Mouse (Mus musculus): ENCODE data around the gene Cacng8. TPM values are rescaled to one million over a fixed set of nuclear protein-coding genes. Genes with fewer than 3 reads are reported as not detected.
A peak's percentile ranks its signal among the peaks of the same experiment; 100 is the strongest.

Gene Cacng8
- polyA plus RNA-seq, 1 experiment from 2014 or later = 5.1 TPM

- no peaks in the 10 kb centered on the region for H3K27me3 ChIP-seq (ENCODE audit: low read depth, poor library complexity, severe bottlenecking)
Observed at GRCm38 (mm10) chr7:3448737-3449454, 58.4 kb downstream of the Cacng8 start.

GRCm38 (mm10) chr7:3450671-3451070 lies 60.2 kb downstream of the Cacng8 start:
- Histone ChIP-seq H3K9me3 (replicated peaks) (no peaks in the 10 kb centered on the region), H3K4me1 (no peaks in the 10 kb centered on the region), H3K36me3 (no peaks in the 10 kb centered on the region), H3K4me3 (no peak overlapping the region), H3K27me3 (ENCODE audit: low read depth, poor library complexity, severe bottlenecking) (no peaks in the 10 kb centered on the region), H3K27ac (replicated peaks) (no peak overlapping the region)
- no peak for DNase-seq (ENCODE audit: low spot score)
- WGBS = 73% methylated on average over 5 of the region's 5 CpGs

More at GRCm38 (mm10) chr7:3448737-3449454, 58.4 kb downstream of the Cacng8 start:
- 22% methylated on average over 15 of the region's 15 CpGs for WGBS
- no peak overlapping the region for H3K27ac ChIP-seq (replicated peaks)
- no peak overlapping the region for H3K4me3 ChIP-seq
- peak; percentile 80 for DNase-seq (ENCODE audit: low spot score)
- no peaks in the 10 kb centered on the region for H3K4me1 ChIP-seq
- no peaks in the 10 kb centered on the region for H3K9me3 ChIP-seq (replicated peaks)
- H3K36me3 ChIP-seq = no peaks in the 10 kb centered on the region

- no peaks in the 10 kb centered on the region for H3K27me3 ChIP-seq (ENCODE audit: low read depth, poor library complexity, severe bottlenecking)
- H3K9me3 ChIP-seq (replicated peaks) = no peaks in the 10 kb centered on the region
- no peaks in the 10 kb centered on the region for H3K4me1 ChIP-seq
- H3K36me3 ChIP-seq = no peaks in the 10 kb centered on the region
- H3K4me3 ChIP-seq = no peak overlapping the region
- no peak overlapping the region for H3K27ac ChIP-seq (replicated peaks)
- 56% methylated on average over 6 of the region's 6 CpGs for WGBS
- no peak for DNase-seq (ENCODE audit: low spot score)
Observed at GRCm38 (mm10) chr7:3451161-3451560, 60.7 kb downstream of the Cacng8 start.

DNA sequence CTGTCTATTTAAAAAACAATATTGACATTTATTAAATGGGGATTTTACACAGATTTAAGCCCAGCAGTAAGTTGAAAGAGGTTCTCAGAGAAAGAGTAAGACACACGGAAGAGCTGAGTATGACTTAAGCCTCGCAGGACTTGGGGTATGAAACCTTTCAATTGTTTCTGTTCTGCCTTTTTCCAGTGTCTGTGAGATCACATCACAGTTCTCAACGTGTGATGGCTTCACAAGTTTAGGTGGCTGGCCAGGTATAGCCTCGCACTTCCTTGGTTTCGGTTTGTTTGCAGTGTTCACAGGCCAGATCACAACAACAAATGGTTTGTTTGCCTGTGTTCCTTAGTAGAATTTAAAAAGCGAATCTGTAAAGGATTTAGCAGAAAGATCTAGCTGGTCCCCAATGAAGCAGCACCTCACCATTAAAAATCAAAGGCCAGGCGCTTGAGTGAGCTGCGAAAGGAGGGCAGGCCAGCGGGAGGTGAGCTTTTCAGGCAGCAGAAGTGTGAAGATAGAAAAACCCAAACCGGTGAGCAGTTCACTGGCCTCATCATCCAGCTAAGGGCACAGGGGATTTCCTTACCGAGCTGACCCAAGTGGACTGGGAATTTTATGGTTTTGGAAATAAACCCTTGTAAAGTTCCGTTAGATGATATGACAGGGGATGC lies 62.5 kb downstream of the Cacng8 start:
- H3K27me3 ChIP-seq (ENCODE audit: low read depth, poor library complexity, severe bottlenecking) = no peaks in the 10 kb centered on the region
- no peaks in the 10 kb centered on the region for H3K4me1 ChIP-seq
- WGBS = 60% methylated on average over 12 of the region's 12 CpGs
- H3K27ac ChIP-seq (replicated peaks) = no peak overlapping the region
- no peak for DNase-seq (ENCODE audit: low spot score)
- H3K4me3 ChIP-seq = no peak overlapping the region
- H3K9me3 ChIP-seq (replicated peaks) = no peaks in the 10 kb centered on the region
- H3K36me3 ChIP-seq = no peaks in the 10 kb centered on the region

GRCm38 (mm10) chr7:3453486-3454183 lies 63.2 kb downstream of the Cacng8 start:
- WGBS = 57% methylated on average over 11 of the region's 11 CpGs
- Histone ChIP-seq H3K9me3 (replicated peaks) (no peaks in the 10 kb centered on the region), H3K4me1 (no peaks in the 10 kb centered on the region), H3K27me3 (ENCODE audit: low read depth, poor library complexity, severe bottlenecking) (no peaks in the 10 kb centered on the region), H3K36me3 (no peaks in the 10 kb centered on the region), H3K27ac (replicated peaks) (no peak overlapping the region), H3K4me3 (no peak overlapping the region)
- DNase-seq (ENCODE audit: low spot score) = no peak

DNA sequence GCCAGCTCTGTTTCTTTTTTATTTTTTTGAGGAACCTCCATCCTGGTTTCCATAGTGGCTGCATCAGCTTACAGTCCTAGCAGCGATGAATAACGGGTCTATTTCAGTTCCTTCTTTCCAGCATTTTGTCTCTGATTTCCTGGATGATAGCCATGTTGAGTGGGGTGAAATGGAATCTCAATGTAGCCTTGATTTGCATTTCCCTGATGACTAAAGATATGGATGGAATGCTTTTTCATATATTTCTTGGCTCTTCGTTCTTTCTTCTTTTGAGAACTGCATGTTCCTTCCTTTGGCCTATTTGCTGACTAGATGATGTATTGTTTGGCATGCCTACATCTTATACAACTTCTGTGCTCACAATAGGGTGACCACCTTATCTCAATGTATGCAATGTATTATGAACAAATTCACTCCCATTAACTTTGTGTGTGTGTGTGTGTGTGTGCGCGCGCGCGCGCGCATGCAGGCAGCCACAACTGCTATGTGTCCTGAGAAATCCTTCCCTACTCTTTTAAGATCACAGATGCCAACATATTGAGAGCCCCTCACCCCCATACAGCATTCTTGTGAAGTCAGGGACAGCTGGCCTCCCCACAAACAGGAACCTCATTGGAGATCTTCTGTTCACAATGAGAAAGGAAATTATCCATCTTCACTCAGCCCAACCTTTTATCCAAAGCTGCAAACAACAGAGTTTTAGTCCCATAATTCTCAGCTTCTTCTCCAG lies 66.8 kb downstream of the Cacng8 start:
- Histone ChIP-seq H3K4me3 (no peak overlapping the region), H3K27me3 (ENCODE audit: low read depth, poor library complexity, severe bottlenecking) (no peaks in the 10 kb centered on the region), H3K4me1 (no peaks in the 10 kb centered on the region), H3K36me3 (no peaks in the 10 kb centered on the region), H3K27ac (replicated peaks) (no peak overlapping the region), H3K9me3 (replicated peaks) (no peaks in the 10 kb centered on the region; the same call in 1 of the 2 replicates)
- 96% methylated on average over 10 of the region's 10 CpGs for WGBS
- DNase-seq (ENCODE audit: low spot score) = no peak

GRCm38 (mm10) chr7:3457841-3458217 lies 67.3 kb downstream of the Cacng8 start:
- DNase-seq (ENCODE audit: low spot score) = no peak
- 83% methylated on average over 9 of the region's 9 CpGs for WGBS
- H3K27me3 ChIP-seq (ENCODE audit: low read depth, poor library complexity, severe bottlenecking) = no peaks in the 10 kb centered on the region
- no peaks in the 10 kb centered on the region for H3K4me1 ChIP-seq
- no peaks in the 10 kb centered on the region; the same call in 1 of the 2 replicates for H3K9me3 ChIP-seq (replicated peaks)
- H3K4me3 ChIP-seq = no peak overlapping the region
- H3K27ac ChIP-seq (replicated peaks) = no peak overlapping the region
- H3K36me3 ChIP-seq = no peaks in the 10 kb centered on the region

GRCm38 (mm10) chr7:3460261-3460660 lies 69.8 kb downstream of the Cacng8 start:
- Histone ChIP-seq H3K4me3 (no peak overlapping the region), H3K36me3 (no peaks in the 10 kb centered on the region), H3K27ac (replicated peaks) (no peak overlapping the region), H3K27me3 (ENCODE audit: low read depth, poor library complexity, severe bottlenecking) (no peaks in the 10 kb centered on the region), H3K9me3 (replicated peaks) (no peaks in the 10 kb centered on the region; the same call in 1 of the 2 replicates), H3K4me1 (no peaks in the 10 kb centered on the region)
- no peak for DNase-seq (ENCODE audit: low spot score)
- WGBS = 85% methylated on average over 8 of the region's 8 CpGs

DNA sequence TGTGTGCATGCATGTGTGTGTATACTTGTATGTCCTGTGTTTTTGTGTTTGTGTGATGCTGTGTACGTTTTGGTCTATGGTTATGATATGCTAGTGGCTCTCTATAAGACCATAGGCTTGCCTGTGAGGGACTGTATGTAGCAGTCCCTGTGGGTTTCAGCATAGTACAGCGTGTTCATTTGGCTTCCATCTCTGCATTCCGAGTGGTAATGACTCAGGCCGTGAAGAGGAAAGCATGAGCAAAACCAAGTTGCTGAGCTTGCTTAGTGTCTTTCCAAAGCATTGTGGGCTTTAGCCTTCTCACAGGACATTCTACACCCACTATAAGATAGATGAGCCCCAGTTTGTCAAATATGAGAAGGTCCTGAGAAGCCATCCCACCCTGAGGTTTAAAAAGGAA lies 72.8 kb downstream of the Cacng8 start:
- no peak for DNase-seq (ENCODE audit: low spot score)
- no peak overlapping the region for H3K27ac ChIP-seq (replicated peaks)
- H3K4me3 ChIP-seq = no peak overlapping the region
- no peaks in the 10 kb centered on the region for H3K4me1 ChIP-seq
- no peaks in the 10 kb centered on the region for H3K36me3 ChIP-seq
- 84% methylated on average over 4 of the region's 4 CpGs for WGBS
- H3K9me3 ChIP-seq (replicated peaks) = no peaks in the 10 kb centered on the region; the same call in 1 of the 2 replicates
- H3K27me3 ChIP-seq (ENCODE audit: low read depth, poor library complexity, severe bottlenecking) = no peaks in the 10 kb centered on the region

Small RNA genes within 50 kb of the gene (microRNA-seq; reads per million reads assigned to microRNA genes)
- gene Gm23450 = 26.0 reads per million, percentile 34 among the genes with 10 or more reads in this experiment

Other genes with a start within 250 kb of the Cacng8 start
- gene AU018091, start 221.5 kb upstream of the Cacng8 start, polyA plus RNA-seq (2016; fragmentation: Nextera tagmentation; extraction: Ambion mirVana) = 0.14 and 0.17 TPM in 2 replicates
- not detected in 2 replicates for gene Nlrp12, start 140.9 kb upstream of the Cacng8 start, polyA plus RNA-seq (2016; fragmentation: Nextera tagmentation; extraction: Ambion mirVana)
- gene Myadm, start 101.6 kb upstream of the Cacng8 start, polyA plus RNA-seq (2016; fragmentation: Nextera tagmentation; extraction: Ambion mirVana) = 29.6 and 35.1 TPM in 2 replicates
- 0.71 and 1.2 TPM in 2 replicates for gene Prkcg, start 101.5 kb upstream of the Cacng8 start, polyA plus RNA-seq (2016; fragmentation: Nextera tagmentation; extraction: Ambion mirVana)
- 1.7 and 2.7 TPM in 2 replicates for gene Cacng7, start 57.7 kb upstream of the Cacng8 start, polyA plus RNA-seq (2016; fragmentation: Nextera tagmentation; extraction: Ambion mirVana)
- not detected in 2 replicates for gene Cacng6, start 33.5 kb downstream of the Cacng8 start, polyA plus RNA-seq (2016; fragmentation: Nextera tagmentation; extraction: Ambion mirVana)
- not detected in 2 replicates for gene Tarm1, start 111.9 kb downstream of the Cacng8 start, polyA plus RNA-seq (2016; fragmentation: Nextera tagmentation; extraction: Ambion mirVana)
- gene Oscar, start 225.5 kb downstream of the Cacng8 start, polyA plus RNA-seq (2016; fragmentation: Nextera tagmentation; extraction: Ambion mirVana) = not detected in 2 replicates
- 372 and 423 TPM in 2 replicates for gene Ndufa3, start 226.7 kb downstream of the Cacng8 start, polyA plus RNA-seq (2016; fragmentation: Nextera tagmentation; extraction: Ambion mirVana)
- gene Tfpt, start 239.2 kb downstream of the Cacng8 start, polyA plus RNA-seq (2016; fragmentation: Nextera tagmentation; extraction: Ambion mirVana) = 30.3 and 30.8 TPM in 2 replicates
- gene Prpf31, start 239.3 kb downstream of the Cacng8 start, polyA plus RNA-seq (2016; fragmentation: Nextera tagmentation; extraction: Ambion mirVana) = 174 and 180 TPM in 2 replicates